Mouse (Mus musculus) C2C12 (cell line): ENCODE data around the gene Mypop. TPM values are rescaled to one million over a fixed set of nuclear protein-coding genes. Genes with fewer than 3 reads are reported as not detected.
A peak's percentile ranks its signal among the peaks of the same experiment; 100 is the strongest.

ENCODE experiments used
- H3K27me3 ChIP-seq: one replicate; pipeline ENCODE4 v1.6.1; 2011; ENCODE audit not compliant: control insufficient read depth, insufficient read depth, insufficient read length
- H3K36me3 ChIP-seq: one replicate; pipeline ENCODE4 v1.6.1; 2011; ENCODE audit not compliant: control insufficient read depth, insufficient read depth
- H3K4me3 ChIP-seq: one replicate; pipeline ENCODE4 v1.5.1; 2011; ENCODE audit warnings: mild to moderate bottlenecking, control low read depth; ENCODE audit not compliant: poor library complexity, insufficient read depth, severe bottlenecking
- H3K79me2 ChIP-seq: one replicate; pipeline ENCODE4 v1.6.1; 2011; ENCODE audit not compliant: control insufficient read depth, insufficient read depth
- H3K79me3 ChIP-seq: one replicate; pipeline ENCODE4 v1.6.1; 2011; ENCODE audit warnings: low read depth, control low read depth
- H3ac ChIP-seq: one replicate; pipeline ENCODE3; 2011; ENCODE audit warnings: low read depth; ENCODE audit not compliant: control insufficient read depth, insufficient read length
- CEBPB ChIP-seq: IDR thresholded peaks from one replicate; pipeline ENCODE4 v1.6.1; 2011; ENCODE audit warnings: low read depth, mild to moderate bottlenecking, control low read depth, moderate library complexity
- CTCF ChIP-seq: IDR thresholded peaks from one replicate; pipeline ENCODE4 v1.5.1; 2011; ENCODE audit not compliant: control insufficient read depth, insufficient read depth, insufficient read length
- FOSL1 ChIP-seq: IDR thresholded peaks from one replicate; pipeline ENCODE4 v1.8.0; 2011; ENCODE audit warnings: mild to moderate bottlenecking, low read length; ENCODE audit not compliant: poor library complexity, insufficient read depth, severe bottlenecking
- MAX ChIP-seq: IDR thresholded peaks from one replicate; pipeline ENCODE4 v1.6.1; 2011; ENCODE audit warnings: mild to moderate bottlenecking, control low read depth
- MYOD1 ChIP-seq: IDR thresholded peaks from one replicate; pipeline ENCODE4 v1.6.1; 2011; ENCODE audit warnings: low read depth; ENCODE audit not compliant: control insufficient read depth, insufficient read length
- MYOG ChIP-seq: IDR thresholded peaks from one replicate; pipeline ENCODE4 v1.6.1; 2011; ENCODE audit not compliant: control insufficient read depth, insufficient read length; ENCODE audit errors: extremely low read depth
- USF1 ChIP-seq: IDR thresholded peaks from one replicate; pipeline ENCODE4 v1.6.1; 2011; ENCODE audit warnings: low read depth, mild to moderate bottlenecking, control low read depth, moderate library complexity
- polyA plus RNA-seq: library from polyadenylated mRNA; unstranded; fragments of >200 nt; fragmentation: generic; extraction: Trizol; gene quantifications from one replicate; pipeline ENCODE4 v1.2.1, GENCODE M21; 2012; ENCODE audit warnings: missing spikeins

The Mypop gene
- polyA plus RNA-seq, 1 experiment, result 17.8 TPM

DNA sequence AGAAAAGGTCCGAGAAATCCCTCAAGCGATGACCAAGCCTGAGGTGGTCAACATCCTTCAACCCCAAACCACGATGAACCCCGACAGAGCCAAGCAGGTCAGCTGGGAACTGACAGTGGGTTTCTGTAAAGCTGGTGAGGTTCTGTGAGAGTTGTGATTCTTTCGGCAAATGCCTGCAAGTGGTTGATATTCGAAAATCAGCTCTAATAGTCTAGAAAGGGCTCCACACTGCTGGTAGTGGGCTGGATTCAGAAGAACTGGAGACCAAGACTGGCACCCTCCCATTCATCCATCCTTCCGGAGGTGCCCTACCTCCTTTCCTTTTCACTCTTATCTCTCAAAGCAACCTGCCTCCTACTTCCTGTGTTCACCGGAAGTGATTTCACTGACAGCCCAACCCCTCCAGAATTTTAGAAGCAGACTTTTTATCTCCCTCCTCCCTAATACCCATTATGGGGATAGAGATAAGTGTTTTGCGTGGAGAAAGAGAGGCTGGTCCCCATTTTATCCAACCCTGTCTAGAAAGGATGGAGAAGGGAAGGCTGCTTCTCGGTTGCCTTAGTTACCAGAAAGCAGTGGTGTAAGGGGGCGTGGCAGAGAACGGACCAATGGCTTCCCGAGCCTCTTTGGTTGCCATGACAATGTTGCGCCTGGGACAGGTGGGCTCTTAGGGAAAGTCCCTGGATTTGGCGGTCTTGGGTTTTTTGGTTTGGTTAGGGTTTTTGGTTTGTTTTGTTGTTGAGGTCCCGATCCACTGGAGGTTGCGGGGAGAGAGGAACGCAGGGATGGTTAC, 40.3 kb upstream of the Mypop start:
- no peak overlapping the region for H3ac ChIP-seq
- no peaks in the 10 kb centered on the region for H3K79me3 ChIP-seq
- TF ChIP-seq FOSL1 (no peak), MYOG (no peak), CTCF (no peak), MAX (no peak), USF1 (no peak), CEBPB (no peak), MYOD1 (no peak)
- H3K4me3 ChIP-seq, result no peak overlapping the region
- no peaks in the 10 kb centered on the region for H3K36me3 ChIP-seq
- no peaks in the 10 kb centered on the region for H3K79me2 ChIP-seq
- H3K27me3 ChIP-seq, result no peaks in the 10 kb centered on the region

DNA sequence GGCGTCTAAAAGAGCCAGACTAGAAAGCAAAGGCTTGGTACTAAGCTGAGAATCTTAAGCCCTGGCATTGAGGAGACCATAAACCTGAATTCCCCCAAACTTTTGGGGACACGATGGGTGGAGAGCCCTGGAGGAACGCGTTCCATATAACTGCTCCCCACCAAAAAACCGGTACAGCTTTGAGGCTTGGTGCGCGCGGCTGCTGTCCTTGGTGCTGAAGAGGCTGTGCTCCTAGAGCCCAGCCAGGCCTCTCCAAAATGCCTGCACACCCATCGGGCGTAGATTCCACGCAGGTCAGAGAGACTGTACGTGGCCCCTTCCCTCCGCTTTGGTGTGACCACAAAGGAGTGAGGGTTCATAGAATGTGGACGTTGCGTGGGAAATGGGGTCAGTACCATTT, 39.6 kb upstream of the Mypop start:
- Histone ChIP-seq H3K79me2 (no peaks in the 10 kb centered on the region), H3ac (no peak overlapping the region), H3K36me3 (no peaks in the 10 kb centered on the region), H3K79me3 (no peaks in the 10 kb centered on the region), H3K4me3 (no peak overlapping the region), H3K27me3 (no peaks in the 10 kb centered on the region)
- no peak for TF ChIP-seq FOSL1
- no peak for TF ChIP-seq USF1
- no peak for TF ChIP-seq CTCF
- TF ChIP-seq CEBPB, result no peak
- TF ChIP-seq MYOD1, result no peak
- TF ChIP-seq MYOG, result no peak
- TF ChIP-seq MAX, result no peak

DNA sequence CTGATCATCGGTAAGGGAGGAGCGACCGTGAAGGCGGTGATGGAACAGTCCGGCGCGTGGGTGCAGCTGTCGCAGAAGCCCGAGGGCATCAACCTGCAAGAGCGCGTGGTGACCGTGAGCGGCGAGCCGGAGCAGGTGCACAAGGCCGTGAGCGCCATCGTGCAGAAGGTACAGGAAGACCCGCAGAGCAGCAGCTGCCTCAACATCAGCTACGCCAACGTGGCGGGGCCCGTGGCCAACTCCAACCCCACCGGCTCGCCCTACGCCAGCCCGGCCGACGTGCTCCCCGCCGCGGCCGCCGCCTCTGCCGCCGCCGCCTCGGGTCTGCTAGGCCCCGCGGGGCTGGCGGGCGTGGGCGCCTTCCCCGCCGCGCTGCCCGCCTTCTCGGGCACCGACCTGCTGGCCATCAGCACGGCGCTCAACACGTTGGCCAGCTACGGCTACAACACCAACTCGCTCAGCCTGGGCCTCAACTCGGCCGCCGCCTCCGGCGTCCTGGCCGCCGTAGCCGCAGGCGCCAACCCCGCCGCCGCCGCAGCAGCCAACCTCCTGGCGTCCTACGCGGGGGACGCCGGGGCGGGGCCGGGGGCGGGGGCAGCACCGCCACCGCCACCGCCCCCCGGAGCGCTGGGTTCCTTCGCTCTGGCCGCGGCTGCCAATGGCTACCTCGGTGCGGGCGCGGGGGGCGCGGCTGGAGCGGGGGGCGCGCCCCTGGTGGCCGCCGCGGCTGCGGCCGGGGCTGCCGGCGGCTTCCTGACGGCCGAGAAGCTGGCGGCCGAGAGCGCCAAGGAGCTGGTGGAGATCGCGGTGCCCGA, 33.3 kb upstream of the Mypop start:
- Histone ChIP-seq H3K4me3 (peak overlapping the region; percentile 30), H3K79me3 (no peaks in the 10 kb centered on the region), H3K36me3 (no peaks in the 10 kb centered on the region), H3ac (peak overlapping the region; percentile 75), H3K79me2 (no peaks in the 10 kb centered on the region), H3K27me3 (peaks cover 3% of the 10 kb centered on the region)
- TF ChIP-seq CEBPB (no peak), MYOD1 (peak; percentile 35), FOSL1 (no peak), USF1 (no peak)

DNA sequence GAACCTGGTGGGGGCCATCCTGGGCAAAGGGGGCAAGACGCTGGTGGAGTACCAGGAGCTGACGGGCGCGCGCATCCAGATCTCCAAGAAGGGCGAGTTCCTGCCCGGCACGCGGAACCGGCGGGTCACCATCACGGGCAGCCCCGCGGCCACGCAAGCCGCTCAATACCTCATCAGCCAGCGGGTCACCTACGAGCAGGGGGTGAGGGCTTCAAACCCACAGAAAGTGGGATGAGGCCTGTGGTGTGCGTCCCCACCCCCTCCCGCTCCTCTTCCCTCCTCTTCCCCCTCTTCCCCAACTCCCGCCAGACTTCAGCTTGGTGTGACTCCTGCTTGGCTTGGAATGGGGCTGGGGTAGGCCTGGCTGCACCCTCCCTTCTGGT, 32.7 kb upstream of the Mypop start:
- no peaks in the 10 kb centered on the region for H3K79me3 ChIP-seq
- H3ac ChIP-seq, result peak overlapping the region; percentile 74
- H3K4me3 ChIP-seq, result peak overlapping the region; percentile 30
- TF ChIP-seq MYOD1 (no peak), CTCF (no peak), USF1 (no peak), FOSL1 (no peak), CEBPB (no peak), MAX (no peak), MYOG (no peak)
- no peaks in the 10 kb centered on the region for H3K36me3 ChIP-seq
- H3K27me3 ChIP-seq, result peaks cover 9% of the 10 kb centered on the region
- no peaks in the 10 kb centered on the region for H3K79me2 ChIP-seq

DNA sequence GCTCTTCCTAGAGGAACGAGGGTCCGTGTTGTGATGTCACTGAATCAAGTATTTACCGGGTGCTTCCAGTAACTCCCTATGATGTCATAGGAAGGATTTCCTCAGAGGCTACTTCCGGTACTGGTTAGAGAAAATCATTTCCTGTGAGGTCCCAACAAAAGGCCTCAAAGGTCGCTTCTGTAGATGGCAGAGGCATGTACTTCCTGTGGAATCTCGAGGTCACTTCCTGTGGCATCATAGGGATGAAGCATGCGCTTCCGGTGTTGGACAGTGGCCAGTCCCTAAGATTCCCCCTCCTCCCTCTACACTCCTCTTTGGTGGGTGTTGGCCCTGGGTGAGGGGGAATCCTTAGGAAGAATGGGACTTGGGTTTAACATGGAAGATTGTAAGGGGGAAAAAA, 31.6 kb upstream of the Mypop start:
- no peaks in the 10 kb centered on the region for H3K79me3 ChIP-seq
- no peak for TF ChIP-seq CEBPB
- no peak for TF ChIP-seq MAX
- TF ChIP-seq FOSL1, result no peak
- no peak for TF ChIP-seq USF1
- no peak for TF ChIP-seq MYOG
- no peak for TF ChIP-seq CTCF
- TF ChIP-seq MYOD1, result no peak
- H3ac ChIP-seq, result no peak overlapping the region
- H3K36me3 ChIP-seq, result no peaks in the 10 kb centered on the region
- no peak overlapping the region for H3K4me3 ChIP-seq
- H3K27me3 ChIP-seq, result peaks cover 19% of the 10 kb centered on the region
- H3K79me2 ChIP-seq, result no peaks in the 10 kb centered on the region
